Mouse (Mus musculus) kidney, adult 2 months (tissue): ENCODE data around the gene Mpg. TPM values are rescaled to one million over a fixed set of nuclear protein-coding genes. Genes with fewer than 3 reads are reported as not detected.
A peak's percentile ranks its signal among the peaks of the same experiment; 100 is the strongest.

Source experiments
- DNase-seq: peaks from one replicate; pipeline ENCODE4 v3.0.0; 2021
- H3K27ac ChIP-seq: fragments of 200-500 bp; 2 replicates; pipeline ENCODE4 v1.5.1; 2012; ENCODE audit warnings: low read depth, low read length, control low read depth, inconsistent platforms; ENCODE audit not compliant: insufficient read depth
- H3K27me3 ChIP-seq: fragments of 200-500 bp; replicated peaks from 2 replicates; pipeline ENCODE4 v1.6.1; 2012; ENCODE audit warnings: mild to moderate bottlenecking, moderate library complexity, low read length, inconsistent platforms; ENCODE audit not compliant: control insufficient read depth, insufficient read depth
- H3K36me3 ChIP-seq: fragments of 200-500 bp; 2 replicates; pipeline ENCODE4 v1.6.1; 2012; ENCODE audit warnings: mild to moderate bottlenecking, moderate library complexity, low read length, inconsistent platforms; ENCODE audit not compliant: control insufficient read depth, insufficient read depth
- H3K4me1 ChIP-seq: fragments of 200-500 bp; 2 replicates; pipeline ENCODE4 v1.6.1; 2011; ENCODE audit warnings: low read length; ENCODE audit not compliant: control insufficient read depth, insufficient read depth
- H3K4me3 ChIP-seq: fragments of 200-500 bp; 2 replicates; pipeline ENCODE4 v1.5.1; 2011; ENCODE audit warnings: mild to moderate bottlenecking, low read depth, low read length, control low read depth; ENCODE audit not compliant: insufficient read depth
- CTCF ChIP-seq: fragments of 200-500 bp; conservative IDR thresholded peaks from 2 replicates; pipeline ENCODE4 v1.5.1; 2011; ENCODE audit warnings: low read depth, mild to moderate bottlenecking, control low read depth, low read length, moderate library complexity, mixed read lengths; ENCODE audit not compliant: insufficient read depth, insufficient read length
- POLR2A ChIP-seq: fragments of 200-500 bp; IDR thresholded peaks from one replicate; pipeline ENCODE4 v1.6.1; 2011; ENCODE audit warnings: low read depth, low read length, control low read depth
- WGBS: fragments of 180-500 bp; shearing (Covaris S2); methylation state at CpG from one replicate; pipeline ENCODE4 v1.1.7; 2018; 5-methylcytosine and 5-hydroxymethylcytosine counted together
- polyA plus RNA-seq: library from polyadenylated mRNA; depleted of rRNA; stranded (reverse); fragments of >200 nt; gene quantifications from 2 replicates; pipeline ENCODE4 v1.2.3, GENCODE M21; 2012

Mpg gene
- polyA plus RNA-seq, 1 experiment: 12.5 TPM

- H3K36me3 ChIP-seq: no peaks in the 10 kb centered on the region; the same call in 1 of the 2 replicates
- peaks cover 22% of the 10 kb centered on the region for H3K4me1 ChIP-seq
- no peak overlapping the region for H3K4me3 ChIP-seq
- no peaks in the 10 kb centered on the region for H3K27me3 ChIP-seq
- DNase-seq: no peak
- no peak overlapping the region for H3K27ac ChIP-seq
- WGBS: 81% methylated on average over 3 of the region's 3 CpGs
- no peak for TF ChIP-seq CTCF
Observed at GRCm38 (mm10) chr11:32237411-32237795, 11.1 kb downstream of the Mpg start.

DNA sequence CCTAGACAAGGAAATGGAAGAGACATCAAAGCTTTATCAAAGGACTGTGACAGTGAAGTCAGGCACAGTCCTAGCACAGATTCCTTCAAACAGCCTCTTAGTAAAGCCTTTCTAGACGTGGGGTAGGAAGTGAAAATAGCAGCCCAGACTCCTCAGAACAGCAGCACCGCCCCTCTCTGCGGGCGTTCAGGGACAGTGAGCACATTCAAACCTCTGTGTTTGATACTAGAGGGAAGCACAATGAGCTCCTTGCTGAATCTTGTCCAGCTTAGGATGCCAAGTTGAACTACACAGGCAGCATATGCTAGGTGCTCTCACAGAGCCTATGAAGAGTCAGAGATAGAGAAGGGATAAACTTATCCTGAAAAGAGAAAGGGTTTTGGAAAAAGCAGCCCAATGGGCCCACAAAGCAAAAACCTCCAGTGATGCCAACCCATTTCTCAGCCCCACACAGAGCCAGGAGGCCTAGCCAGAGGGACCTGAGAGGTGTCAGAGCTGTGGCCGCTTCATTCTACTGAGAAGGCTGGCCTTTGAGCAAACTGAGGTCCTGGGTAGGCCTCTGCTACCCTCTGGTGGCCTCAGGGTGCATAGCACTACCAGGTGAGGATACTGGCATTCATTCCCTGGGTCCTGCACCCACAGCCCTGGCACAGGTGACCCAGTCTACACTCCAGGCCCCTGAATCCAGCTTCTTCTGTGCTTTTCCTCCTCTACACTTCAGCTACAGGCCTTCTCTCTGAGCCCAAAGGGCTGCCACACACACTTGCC, 12.0 kb downstream of the Mpg start:
- no peak overlapping the region for H3K4me3 ChIP-seq
- H3K4me1 ChIP-seq: peaks cover 22% of the 10 kb centered on the region
- H3K27me3 ChIP-seq: no peaks in the 10 kb centered on the region
- peak; percentile 85 for DNase-seq
- 56% methylated on average over 5 of the region's 5 CpGs for WGBS
- no peak overlapping the region for H3K27ac ChIP-seq
- TF ChIP-seq CTCF (peak; percentile 98), POLR2A (no peak)
- H3K36me3 ChIP-seq: no peaks in the 10 kb centered on the region; the same call in 1 of the 2 replicates

GRCm38 (mm10) chr11:32241391-32241790, 15.1 kb downstream of the Mpg start:
- Histone ChIP-seq H3K27ac (peak overlapping the region; percentile 20; the same call in 1 of the 2 replicates), H3K4me1 (peaks cover 13% of the 10 kb centered on the region; the same call in 1 of the 2 replicates), H3K27me3 (no peaks in the 10 kb centered on the region), H3K4me3 (no peak overlapping the region), H3K36me3 (no peaks in the 10 kb centered on the region; the same call in 1 of the 2 replicates)
- TF ChIP-seq POLR2A (no peak), CTCF (no peak)
- peak; percentile 69 for DNase-seq

DNA sequence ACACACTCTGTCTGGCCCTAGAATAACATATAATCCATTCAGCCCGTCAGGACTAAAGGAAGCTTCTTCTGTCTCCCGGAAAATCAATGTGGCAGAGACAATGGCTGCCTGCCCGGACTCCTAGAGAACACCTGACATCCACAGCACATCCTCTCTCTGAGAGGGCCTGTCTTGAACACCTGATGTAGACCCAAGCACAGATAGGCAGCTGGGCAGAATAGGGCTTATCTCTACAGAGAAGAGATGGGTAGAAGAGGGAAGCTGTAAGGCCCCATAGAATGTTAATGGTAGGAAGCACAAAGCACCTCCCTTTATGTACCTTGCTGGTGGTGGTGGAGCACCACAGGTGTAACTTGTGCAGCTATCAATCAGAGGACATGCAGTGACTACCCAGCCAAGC, 15.9 kb downstream of the Mpg start:
- H3K27me3 ChIP-seq: no peaks in the 10 kb centered on the region
- TF ChIP-seq POLR2A (no peak), CTCF (no peak)

DNA sequence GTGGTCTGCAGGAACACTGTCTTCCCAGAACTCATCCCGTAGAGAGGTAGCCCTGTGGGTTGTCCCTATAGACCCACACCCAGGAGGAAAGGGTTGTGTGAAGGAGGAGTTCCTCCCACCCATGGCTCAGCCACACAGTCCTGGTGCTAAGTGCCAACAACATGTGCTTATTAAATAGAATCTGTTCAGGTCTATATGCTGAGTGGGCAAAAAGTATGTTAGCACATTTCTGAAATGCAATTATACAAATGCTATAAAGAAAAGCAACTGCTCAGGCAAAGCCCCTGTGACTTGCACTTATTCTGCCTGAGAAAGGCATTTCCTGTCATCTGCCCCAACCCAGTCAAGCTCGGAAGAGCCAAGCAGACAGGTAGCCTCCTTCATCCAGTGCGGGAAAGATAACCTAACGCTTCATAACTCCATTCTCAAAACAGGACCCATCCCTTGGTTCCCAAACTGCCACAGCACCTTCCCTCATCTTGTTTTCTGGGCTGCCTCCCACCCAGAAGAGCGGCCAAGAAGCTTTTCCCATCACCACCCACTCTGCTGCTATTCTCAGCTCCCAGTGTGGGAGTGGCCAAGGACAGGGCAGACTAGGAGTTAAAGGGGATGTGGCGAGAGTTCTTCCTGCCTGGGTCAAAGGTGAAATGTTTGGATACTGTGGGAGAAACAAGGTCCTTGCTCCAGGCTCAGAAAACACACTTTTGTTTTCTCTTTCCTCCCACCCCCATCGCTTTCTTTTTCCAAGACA, 17.1 kb downstream of the Mpg start:
- TF ChIP-seq POLR2A (no peak), CTCF (no peak)
- WGBS: 48% methylated on average over 7 of the region's 7 CpGs
- Histone ChIP-seq H3K27ac (no peak overlapping the region), H3K4me3 (no peak overlapping the region), H3K27me3 (no peaks in the 10 kb centered on the region), H3K4me1 (peaks cover 3% of the 10 kb centered on the region; the same call in 1 of the 2 replicates), H3K36me3 (no peaks in the 10 kb centered on the region; the same call in 1 of the 2 replicates)
- peak; percentile 53 for DNase-seq

More for the DNA sequence above, 15.9 kb downstream of the Mpg start:
- 84% methylated on average over 3 of the region's 3 CpGs for WGBS
- Histone ChIP-seq H3K27ac (no peak overlapping the region), H3K4me1 (peaks cover 5% of the 10 kb centered on the region; the same call in 1 of the 2 replicates), H3K36me3 (no peaks in the 10 kb centered on the region; the same call in 1 of the 2 replicates), H3K4me3 (no peak overlapping the region)
- no peak for DNase-seq

GRCm38 (mm10) chr11:32244064-32244463, 17.8 kb downstream of the Mpg start:
- no peak for TF ChIP-seq CTCF
- no peak for TF ChIP-seq POLR2A
- 66% methylated on average over 3 of the region's 3 CpGs for WGBS
- peaks cover 3% of the 10 kb centered on the region; the same call in 1 of the 2 replicates for H3K4me1 ChIP-seq
- H3K27me3 ChIP-seq: no peaks in the 10 kb centered on the region
- no peak overlapping the region for H3K27ac ChIP-seq
- no peak for DNase-seq
- H3K36me3 ChIP-seq: no peaks in the 10 kb centered on the region; the same call in 1 of the 2 replicates
- no peak overlapping the region for H3K4me3 ChIP-seq

- 82% methylated on average over 1 of the region's 1 CpGs for WGBS
- TF ChIP-seq CTCF (no peak), POLR2A (no peak)
- no peak for DNase-seq
- H3K27ac ChIP-seq: no peak overlapping the region
- H3K36me3 ChIP-seq: peaks cover 1% of the 10 kb centered on the region
- no peaks in the 10 kb centered on the region for H3K27me3 ChIP-seq
- no peak overlapping the region for H3K4me3 ChIP-seq
- peaks cover 3% of the 10 kb centered on the region; the same call in 1 of the 2 replicates for H3K4me1 ChIP-seq
Observed at GRCm38 (mm10) chr11:32244617-32245016, 18.3 kb downstream of the Mpg start.
